Mouse (Mus musculus): ENCODE measurements around the gene Myo1e. TPM values are rescaled to one million over a fixed set of nuclear protein-coding genes. Genes with fewer than 3 reads are reported as not detected.
A peak's percentile ranks its signal among the peaks of the same experiment; 100 is the strongest.

Myo1e gene
- polyA plus RNA-seq, 1 experiment from 2014 or later, result 6.5 TPM

GRCm38 (mm10) chr9:70328193-70328841 is 121.2 kb downstream of the Myo1e start:
- Histone ChIP-seq H3K9me3 (ENCODE audit: control insufficient read depth, low read length) (no peaks in the 10 kb centered on the region), H3K4me3 (replicated peaks; ENCODE audit: low read depth, low read length) (no peak overlapping the region), H3K27me3 (ENCODE audit: control insufficient read depth, insufficient read depth, low read length) (no peaks in the 10 kb centered on the region), H3K27ac (replicated peaks; ENCODE audit: low read depth, low read length) (no peak overlapping the region), H3K4me2 (ENCODE audit: low read length) (no peak overlapping the region), H3K4me1 (ENCODE audit: control insufficient read depth, insufficient read depth, low read length) (no peaks in the 10 kb centered on the region), H3K36me3 (ENCODE audit: control insufficient read depth, insufficient read depth, low read length) (no peaks in the 10 kb centered on the region), H3K9ac (replicated peaks; ENCODE audit: low read length) (no peak overlapping the region)
- ATAC-seq (ENCODE audit: low FRiP score, low TSS enrichment) (no peak), DNase-seq (no peak)
- 84% methylated on average over 5 of the region's 5 CpGs for WGBS

GRCm38 (mm10) chr9:70331727-70332335 is 124.7 kb downstream of the Myo1e start:
- H3K9me3 ChIP-seq (ENCODE audit: control insufficient read depth, low read length), result no peaks in the 10 kb centered on the region
- H3K4me1 ChIP-seq (ENCODE audit: control insufficient read depth, insufficient read depth, low read length), result no peaks in the 10 kb centered on the region
- no peaks in the 10 kb centered on the region for H3K36me3 ChIP-seq (ENCODE audit: control insufficient read depth, insufficient read depth, low read length)
- H3K27ac ChIP-seq (replicated peaks; ENCODE audit: low read depth, low read length), result no peak overlapping the region
- no peak for DNase-seq
- no peak for ATAC-seq (ENCODE audit: low FRiP score, low TSS enrichment)
- H3K9ac ChIP-seq (replicated peaks; ENCODE audit: low read length), result no peak overlapping the region
- no peak overlapping the region for H3K4me2 ChIP-seq (ENCODE audit: low read length)
- 94% methylated on average over 11 of the region's 11 CpGs for WGBS
- no peak overlapping the region for H3K4me3 ChIP-seq (replicated peaks; ENCODE audit: low read depth, low read length)
- no peaks in the 10 kb centered on the region for H3K27me3 ChIP-seq (ENCODE audit: control insufficient read depth, insufficient read depth, low read length)

- no peak for ATAC-seq (ENCODE audit: low FRiP score, low TSS enrichment)
- WGBS, result 91% methylated on average over 7 of the region's 7 CpGs
- no peak overlapping the region for H3K27ac ChIP-seq (replicated peaks; ENCODE audit: low read depth, low read length)
- H3K9ac ChIP-seq (replicated peaks; ENCODE audit: low read length), result no peak overlapping the region
- H3K4me2 ChIP-seq (ENCODE audit: low read length), result no peak overlapping the region
- no peaks in the 10 kb centered on the region for H3K9me3 ChIP-seq (ENCODE audit: control insufficient read depth, low read length)
- 0 out of 2 replicates have a peak, but pooled peaks cover 3% of the 10 kb centered on the region for H3K36me3 ChIP-seq (ENCODE audit: control insufficient read depth, insufficient read depth, low read length)
- DNase-seq, result no peak
- H3K4me3 ChIP-seq (replicated peaks; ENCODE audit: low read depth, low read length), result no peak overlapping the region
- H3K27me3 ChIP-seq (ENCODE audit: control insufficient read depth, insufficient read depth, low read length), result no peaks in the 10 kb centered on the region
- H3K4me1 ChIP-seq (ENCODE audit: control insufficient read depth, insufficient read depth, low read length), result no peaks in the 10 kb centered on the region
Observed at GRCm38 (mm10) chr9:70338391-70338790, 131.2 kb downstream of the Myo1e start.

GRCm38 (mm10) chr9:70338894-70339293 is 131.7 kb downstream of the Myo1e start:
- Histone ChIP-seq H3K9me3 (ENCODE audit: control insufficient read depth, low read length) (no peaks in the 10 kb centered on the region), H3K4me1 (ENCODE audit: control insufficient read depth, insufficient read depth, low read length) (no peaks in the 10 kb centered on the region), H3K4me2 (ENCODE audit: low read length) (no peak overlapping the region), H3K36me3 (ENCODE audit: control insufficient read depth, insufficient read depth, low read length) (0 out of 2 replicates have a peak, but pooled peaks cover 3% of the 10 kb centered on the region), H3K9ac (replicated peaks; ENCODE audit: low read length) (no peak overlapping the region), H3K27me3 (ENCODE audit: control insufficient read depth, insufficient read depth, low read length) (no peaks in the 10 kb centered on the region), H3K4me3 (replicated peaks; ENCODE audit: low read depth, low read length) (no peak overlapping the region), H3K27ac (replicated peaks; ENCODE audit: low read depth, low read length) (no peak overlapping the region)
- no peak for ATAC-seq (ENCODE audit: low FRiP score, low TSS enrichment)
- no peak for DNase-seq

- 94% methylated on average over 2 of the region's 2 CpGs for WGBS
- Histone ChIP-seq H3K4me1 (ENCODE audit: control insufficient read depth, insufficient read depth, low read length) (no peaks in the 10 kb centered on the region), H3K27ac (replicated peaks; ENCODE audit: low read depth, low read length) (no peak overlapping the region), H3K4me2 (ENCODE audit: low read length) (no peak overlapping the region), H3K4me3 (replicated peaks; ENCODE audit: low read depth, low read length) (no peak overlapping the region), H3K9ac (replicated peaks; ENCODE audit: low read length) (no peak overlapping the region), H3K9me3 (ENCODE audit: control insufficient read depth, low read length) (no peaks in the 10 kb centered on the region), H3K36me3 (ENCODE audit: control insufficient read depth, insufficient read depth, low read length) (no peaks in the 10 kb centered on the region), H3K27me3 (ENCODE audit: control insufficient read depth, insufficient read depth, low read length) (no peaks in the 10 kb centered on the region)
- DNase-seq, result no peak
- ATAC-seq (ENCODE audit: low FRiP score, low TSS enrichment), result no peak
Observed at GRCm38 (mm10) chr9:70349274-70349673, 142.1 kb downstream of the Myo1e start.

GRCm38 (mm10) chr9:70351570-70352277 is 144.6 kb downstream of the Myo1e start:
- Histone ChIP-seq H3K4me2 (ENCODE audit: low read length) (no peak overlapping the region), H3K4me1 (ENCODE audit: control insufficient read depth, insufficient read depth, low read length) (no peaks in the 10 kb centered on the region), H3K27me3 (ENCODE audit: control insufficient read depth, insufficient read depth, low read length) (no peaks in the 10 kb centered on the region), H3K9me3 (ENCODE audit: control insufficient read depth, low read length) (no peaks in the 10 kb centered on the region), H3K36me3 (ENCODE audit: control insufficient read depth, insufficient read depth, low read length) (no peaks in the 10 kb centered on the region), H3K9ac (replicated peaks; ENCODE audit: low read length) (no peak overlapping the region), H3K4me3 (replicated peaks; ENCODE audit: low read depth, low read length) (no peak overlapping the region), H3K27ac (replicated peaks; ENCODE audit: low read depth, low read length) (0 out of 2 replicates have a peak overlapping the region, but pooled peaks have one; percentile 10)
- 24% methylated on average over 8 of the region's 8 CpGs for WGBS
- ATAC-seq (ENCODE audit: low FRiP score, low TSS enrichment), result no peak
- peak; percentile 29 for DNase-seq

- WGBS, result 36% methylated on average over 8 of the region's 8 CpGs
- ATAC-seq (ENCODE audit: low FRiP score, low TSS enrichment), result no peak
Observed at GRCm38 (mm10) chr9:70356254-70356653, 149.1 kb downstream of the Myo1e start.

GRCm38 (mm10) chr9:70359402-70360131 is 152.4 kb downstream of the Myo1e start:
- Histone ChIP-seq H3K36me3 (ENCODE audit: control insufficient read depth, insufficient read depth, low read length) (no peaks in the 10 kb centered on the region), H3K9me3 (ENCODE audit: control insufficient read depth, low read length) (no peaks in the 10 kb centered on the region), H3K4me3 (replicated peaks; ENCODE audit: low read depth, low read length) (no peak overlapping the region), H3K27me3 (ENCODE audit: control insufficient read depth, insufficient read depth, low read length) (no peaks in the 10 kb centered on the region), H3K4me2 (ENCODE audit: low read length) (no peak overlapping the region), H3K9ac (replicated peaks; ENCODE audit: low read length) (no peak overlapping the region), H3K4me1 (ENCODE audit: control insufficient read depth, insufficient read depth, low read length) (no peaks in the 10 kb centered on the region), H3K27ac (replicated peaks; ENCODE audit: low read depth, low read length) (no peak overlapping the region)
- DNase-seq (no peak), ATAC-seq (ENCODE audit: low FRiP score, low TSS enrichment) (no peak)
- 96% methylated on average over 2 of the region's 2 CpGs for WGBS

More at GRCm38 (mm10) chr9:70356254-70356653, 149.1 kb downstream of the Myo1e start:
- Histone ChIP-seq H3K4me1 (ENCODE audit: control insufficient read depth, insufficient read depth, low read length) (no peaks in the 10 kb centered on the region), H3K9ac (replicated peaks; ENCODE audit: low read length) (no peak overlapping the region), H3K4me2 (ENCODE audit: low read length) (no peak overlapping the region), H3K4me3 (replicated peaks; ENCODE audit: low read depth, low read length) (no peak overlapping the region), H3K36me3 (ENCODE audit: control insufficient read depth, insufficient read depth, low read length) (no peaks in the 10 kb centered on the region), H3K9me3 (ENCODE audit: control insufficient read depth, low read length) (no peaks in the 10 kb centered on the region), H3K27ac (replicated peaks; ENCODE audit: low read depth, low read length) (no peak overlapping the region), H3K27me3 (ENCODE audit: control insufficient read depth, insufficient read depth, low read length) (no peaks in the 10 kb centered on the region)
- DNase-seq, result no peak

Measured in midbrain, embryonic 14.5 days (tissue).